Mouse (Mus musculus): ENCODE measurements around the gene Olfr1247.
"Not testable (repeated sequence)": the region's sequence is repeated elsewhere in the genome, so short reads cannot be mapped to it uniquely, and the experiment has no call there.

- not testable (repeated sequence) for TF ChIP-seq CTCF, EP300 (IDR thresholded peaks at IDR 0.05; ENCODE audit: low read depth)
These were observed 51.2 kb downstream of the Olfr1247 start for GRCm38 (mm10) chr2:89562706-89563105.
